Comparison of ENCODE assay signal across 25 mouse cellular contexts in the genomic region with DNA sequence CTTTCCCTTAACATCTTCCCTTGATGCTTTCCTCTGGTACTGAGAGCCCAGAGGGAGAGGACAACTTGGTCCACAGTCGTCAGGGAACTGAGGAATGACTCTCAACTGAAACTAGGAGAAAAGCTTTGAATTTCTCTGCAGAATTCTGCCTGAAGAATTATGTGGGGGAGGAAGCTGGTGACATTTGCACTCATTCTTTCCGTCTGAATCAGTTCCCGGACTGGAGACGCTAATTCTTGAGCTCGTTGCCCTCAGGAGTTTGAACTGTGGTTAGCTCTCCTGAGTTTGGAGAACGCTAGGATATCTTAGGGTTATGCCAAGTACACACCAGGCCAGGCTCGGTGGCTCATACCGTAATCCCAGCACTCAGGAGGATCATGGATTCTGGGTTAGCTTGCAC. TPM values are rescaled to one million over a fixed set of nuclear protein-coding genes. Genes with fewer than 3 reads are reported as not detected.
DNase-seq lines count a peak whose midpoint lies in the region; TF ChIP-seq lines count a peak whose summit lies in the region.
"Had no signal": no experiment of that assay in that cellular context is flagged by ENCODE, and none has a peak within 500 bp of the region (broad histone marks: within the 10 kb centered on the region; RNA-seq: fewer than 3 reads in every experiment).

No protein-coding gene starts in this region.

- DNase-seq in adrenal gland, adult (ENCODE audit: inconsistent age in 2 of 2, low spot score in 1 of 2) = peak; percentile 41 to 63
- no peak for DNase-seq in adrenal gland, postnatal 14 days
- DNase-seq in kidney, adult 2 months = peak; percentile 26
- DNase-seq in kidney, adult 8-10 months = no peak
- peak; percentile 72 for DNase-seq in adipocyte (ENCODE audit: low spot score)
- no peak for DNase-seq in left cerebral cortex, postnatal 25 days (ENCODE audit: low spot score in 2 of 2)
- DNase-seq in layer of hippocampus, adult 18-20 months (ENCODE audit: low spot score in 2 of 2) = no peak
- DNase-seq: adrenal gland, postnatal 25 days; cerebellum, adult 2 months; cerebellum, postnatal 14 days; gastrocnemius, postnatal 36 days; heart, adult 2 months; kidney, adult 9 months; kidney, postnatal 25 days; left cerebral cortex, postnatal 4 days; liver, postnatal 0 days; lung, postnatal 10 days; midbrain, embryonic 14.5 days; right cerebral cortex, postnatal 14 days had no signal

- H3K4me3 ChIP-seq in kidney, adult 2 months (ENCODE audit: insufficient read depth, low read depth, low read length) = no peak overlapping the region
- H3K4me3 ChIP-seq: heart, adult 2 months; intestine, embryonic 15.5 days; layer of hippocampus, adult 2 months; liver, embryonic 12.5 days; stomach, embryonic 15.5 days had no signal

- H3K27me3 ChIP-seq in kidney, adult 2 months (replicated peaks; ENCODE audit: control insufficient read depth, insufficient read depth, low read length) = no peaks in the 10 kb centered on the region
- H3K27me3 ChIP-seq: intestine, embryonic 15.5 days; liver, embryonic 12.5 days; stomach, embryonic 15.5 days had no signal

- no peak overlapping the region; the same call in 1 of the 2 replicates for H3K27ac ChIP-seq in kidney, adult 2 months (ENCODE audit: insufficient read depth, low read depth, low read length)
- H3K27ac ChIP-seq: heart, adult 2 months; hindbrain, postnatal 0 days; intestine, embryonic 15.5 days; layer of hippocampus, adult 2 months; liver, embryonic 12.5 days; macrophage; stomach, embryonic 15.5 days had no signal

- no peak for TF ChIP-seq CTCF in kidney, adult 2 months (conservative IDR thresholded peaks at IDR 0.05; ENCODE audit: insufficient read depth, insufficient read length, low read depth, low read length)

- peaks cover 8% of the 10 kb centered on the region for H3K4me1 ChIP-seq in kidney, adult 2 months (ENCODE audit: control insufficient read depth, insufficient read depth, low read length)
- H3K4me1 ChIP-seq: stomach, embryonic 15.5 days had no signal

- 49% methylated on average over 8 of the region's 8 CpGs for WGBS in kidney, adult 2 months

- intact Hi-C loops in left cerebral cortex, postnatal 25 days (cut with DNase I) = loop anchor here (5.0 to 10.0 kb wide), 3 partner anchors 48 to 746 kb away; partner anchors contain the start of gene Acsm5

- no peaks in the 10 kb centered on the region for H3K36me3 ChIP-seq in kidney, adult 2 months (ENCODE audit: control insufficient read depth, insufficient read depth, low read length)
- H3K36me3 ChIP-seq: intestine, embryonic 15.5 days had no signal

- no peak for TF ChIP-seq POLR2A in kidney, adult 2 months (IDR thresholded peaks at IDR 0.05; ENCODE audit: low read depth, low read length)

RNA-seq across cellular contexts. Expression of gene Vps35l, which starts 29.2 kb away (rescaled TPM):
- 52.4 and 62.7 TPM in 2 replicates for total RNA-seq in adrenal gland, postnatal 14 days (2021)
- polyA plus RNA-seq in kidney, adult 2 months (2012; rRNA removed) = 52.4 and 58.3 TPM in 2 replicates
- total RNA-seq in left cerebral cortex, postnatal 25 days (2021) = 10 to 100 TPM; 51.2 to 58.2 TPM
- total RNA-seq in layer of hippocampus, adult 18-20 months (2021) = 10 to 100 TPM; 58.3 to 62.8 TPM

RNA-seq across cellular contexts. Expression of gene Ccp110, which starts 56.9 kb away (rescaled TPM):
- 8.2 and 9.5 TPM in 2 replicates for total RNA-seq in adrenal gland, postnatal 14 days (2021)
- polyA plus RNA-seq in kidney, adult 2 months (2012; rRNA removed) = 2.5 and 2.9 TPM in 2 replicates
- total RNA-seq in left cerebral cortex, postnatal 25 days (2021) = 10 to 100 TPM; 44.5 to 47.7 TPM
- 10 to 100 TPM; 45.9 to 51.1 TPM for total RNA-seq in layer of hippocampus, adult 18-20 months (2021)

Comparison
In these comparisons a context has a peak if more than half of its experiments do, and no peak if none do; other contexts are left out.
1. DNase-seq: peak in adrenal gland, adult (2 of 2), kidney, adult 2 months (single experiment) and adipocyte (single experiment); none in adrenal gland, postnatal 14 days (single experiment), kidney, adult 8-10 months (0 of 2), left cerebral cortex, postnatal 25 days (0 of 2) and layer of hippocampus, adult 18-20 months (0 of 2).